Mouse (Mus musculus): ENCODE measurements at regions not wholly inside any gene's neighbourhood (a gene's known extent, or its start where the extent isn't known, plus 50 kb on each side); places are given as distances from the start of the nearest gene placed in this dataset.
A peak's percentile ranks its signal among the peaks of the same experiment; 100 is the strongest.
"Not testable (repeated sequence)": the region's sequence is repeated elsewhere in the genome, so short reads cannot be mapped to it uniquely, and the experiment has no call there.

DNA sequence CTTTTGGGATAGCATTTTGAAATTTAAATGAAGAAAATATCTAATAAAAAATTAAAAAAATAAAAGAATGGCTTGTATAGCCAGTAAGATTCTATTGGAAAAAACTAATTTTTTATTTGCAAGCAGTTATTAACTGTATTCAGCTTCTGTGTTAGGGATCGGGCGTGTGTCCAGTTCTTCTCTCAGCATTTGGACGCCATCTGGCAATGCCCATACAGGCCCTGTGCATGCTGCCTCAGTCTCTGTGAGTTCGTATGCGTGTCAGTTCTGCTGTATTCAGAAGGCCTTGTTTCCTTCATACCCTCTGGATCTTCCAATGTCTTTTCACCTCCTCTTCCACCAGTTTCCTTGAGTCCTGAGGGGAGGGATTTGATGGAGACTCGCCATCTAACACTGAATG, 123.8 kb upstream of the Nabp1 start:
- no peak for DNase-seq (ENCODE audit: low spot score in 2 of 2)

DNA sequence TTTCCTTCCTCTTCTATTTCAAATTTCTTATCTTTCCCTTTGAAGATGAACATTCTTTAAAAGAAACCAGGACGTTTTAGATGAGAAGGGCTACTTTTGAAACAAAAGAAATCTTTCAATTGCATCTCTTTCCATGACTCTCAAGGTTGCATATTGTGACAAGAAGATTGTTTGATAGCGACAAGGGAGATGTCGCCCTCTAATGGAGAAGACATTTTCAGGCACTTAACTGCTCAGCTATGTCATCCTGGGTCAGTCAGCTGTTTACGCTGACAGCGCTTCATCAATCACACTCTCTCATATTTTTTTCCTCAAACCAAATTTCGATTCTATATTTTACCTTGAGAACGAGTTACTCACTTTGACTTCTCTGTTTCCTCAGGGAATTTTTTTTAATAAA, 122.2 kb upstream of the Nabp1 start:
- DNase-seq (ENCODE audit: low spot score in 2 of 2) = no peak

DNA sequence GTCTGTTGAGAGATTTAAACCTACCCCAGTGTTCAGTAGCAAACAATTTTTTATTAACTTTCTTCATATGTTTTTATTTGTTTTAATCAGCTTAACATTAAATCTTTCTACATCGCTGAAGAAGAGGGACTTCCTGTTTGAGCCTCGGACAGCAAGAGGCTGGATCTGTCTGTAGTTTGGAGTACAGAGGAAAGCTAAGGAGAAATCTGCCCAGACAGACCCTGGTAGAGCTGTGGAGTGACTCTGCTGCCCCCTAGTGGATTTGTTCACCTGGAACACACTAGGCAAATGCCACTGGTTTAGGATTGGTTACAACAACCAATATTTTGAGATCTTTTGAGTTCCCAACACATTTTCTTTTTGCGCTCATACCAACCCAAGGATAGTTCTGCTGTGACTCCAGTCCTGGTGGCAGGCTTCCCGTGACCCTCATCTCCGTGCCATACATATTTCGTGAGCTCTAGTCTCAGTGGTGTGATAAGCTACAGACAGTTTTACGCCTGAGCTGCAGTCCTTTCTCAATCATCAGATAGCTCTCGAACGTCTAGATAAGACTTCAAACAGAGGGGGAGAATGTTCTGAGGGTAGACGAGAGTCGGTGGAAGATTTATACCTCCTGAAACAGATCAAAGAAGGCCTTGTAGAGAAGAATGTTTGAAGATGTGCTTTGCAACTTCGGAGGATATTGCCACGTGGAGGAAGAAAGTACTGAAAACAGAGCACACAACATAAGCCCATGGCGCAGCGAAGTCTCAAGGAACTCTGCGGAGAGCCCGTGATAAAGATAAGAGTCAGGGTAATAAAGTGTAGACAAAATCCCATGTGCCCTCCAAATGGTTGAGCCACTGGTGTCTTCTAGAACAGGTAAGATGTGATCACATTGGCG, 119.0 kb upstream of the Nabp1 start:
- peak; percentile 51 to 64 for DNase-seq (ENCODE audit: low spot score in 2 of 2)

DNA sequence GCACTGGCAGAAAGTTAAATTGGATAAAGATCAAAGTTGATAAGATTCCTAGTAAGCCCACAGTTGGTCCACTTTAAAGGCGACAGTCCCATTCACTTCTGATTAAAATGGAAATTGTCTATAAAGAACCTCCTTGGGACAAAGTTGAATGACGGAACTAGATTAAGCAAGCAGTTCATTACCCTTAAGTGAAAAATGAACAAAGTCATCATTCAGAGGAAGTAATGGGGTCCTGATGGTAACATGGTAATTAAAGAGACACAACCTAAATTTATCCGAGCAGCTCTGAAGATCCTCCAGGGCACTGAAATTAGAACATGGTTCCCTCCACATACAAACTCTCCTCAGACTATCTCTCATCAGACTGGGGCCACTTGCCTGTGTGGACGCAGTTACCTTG, 116.4 kb upstream of the Nabp1 start:
- DNase-seq (ENCODE audit: low spot score in 2 of 2) = no peak

DNA sequence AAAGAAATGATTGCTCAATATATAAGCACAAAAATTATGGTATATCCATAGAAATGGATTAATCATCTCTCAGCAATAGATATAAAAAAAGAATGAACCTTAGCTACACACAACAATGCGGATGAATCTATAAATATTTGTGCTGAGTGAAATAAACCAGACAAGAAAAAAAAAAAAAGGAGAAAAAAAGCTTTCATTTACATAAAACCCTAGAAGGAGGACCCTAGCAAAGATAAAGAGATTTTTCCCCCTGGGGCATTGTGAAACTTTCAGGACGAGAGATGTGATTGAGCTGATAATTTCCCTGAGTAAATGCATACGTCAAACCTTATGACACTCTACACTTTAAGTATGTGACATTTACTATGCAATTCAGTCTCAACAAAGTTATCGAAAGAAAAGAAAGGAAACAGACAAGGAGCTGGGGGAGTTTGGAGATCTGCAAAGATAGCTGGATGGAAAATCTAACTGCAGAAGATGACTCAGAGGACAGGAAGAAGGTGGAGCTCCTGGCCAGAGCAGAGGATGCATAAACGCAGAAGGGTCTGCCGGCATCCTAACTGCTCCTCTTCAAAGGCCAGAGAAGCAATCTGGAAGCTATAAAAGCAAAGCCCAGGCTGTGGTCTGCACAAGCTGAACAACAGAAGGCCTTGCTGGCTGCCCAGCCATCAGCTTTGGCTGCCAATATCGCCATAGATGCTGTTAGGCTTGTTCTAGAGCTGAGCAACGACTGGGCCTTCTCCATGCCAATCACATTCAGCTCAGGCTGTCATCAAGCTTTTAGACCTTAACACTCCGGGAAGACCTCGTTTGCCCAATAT, 115.6 kb upstream of the Nabp1 start:
- DNase-seq (ENCODE audit: low spot score in 2 of 2) = no peak

DNA sequence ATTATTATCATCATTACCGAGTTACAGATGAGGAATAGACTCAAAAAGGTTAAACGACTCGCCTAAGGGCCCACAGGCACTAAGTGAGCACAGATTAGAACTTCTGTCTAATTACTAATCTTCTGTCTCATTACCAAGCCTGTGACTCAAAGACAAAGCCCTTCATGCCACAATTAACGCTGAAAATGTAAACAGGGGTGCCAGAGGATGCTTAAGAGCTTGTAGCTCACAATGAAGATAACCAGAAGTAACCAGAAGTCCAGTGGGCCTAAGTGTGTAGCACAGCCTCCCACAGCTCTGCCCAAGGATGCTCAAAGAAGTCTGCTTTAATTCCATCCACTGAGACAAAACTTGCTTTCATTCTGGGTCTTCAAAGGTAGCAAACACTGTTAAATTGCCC, 113.7 kb upstream of the Nabp1 start:
- DNase-seq (ENCODE audit: low spot score in 2 of 2) = no peak

DNA sequence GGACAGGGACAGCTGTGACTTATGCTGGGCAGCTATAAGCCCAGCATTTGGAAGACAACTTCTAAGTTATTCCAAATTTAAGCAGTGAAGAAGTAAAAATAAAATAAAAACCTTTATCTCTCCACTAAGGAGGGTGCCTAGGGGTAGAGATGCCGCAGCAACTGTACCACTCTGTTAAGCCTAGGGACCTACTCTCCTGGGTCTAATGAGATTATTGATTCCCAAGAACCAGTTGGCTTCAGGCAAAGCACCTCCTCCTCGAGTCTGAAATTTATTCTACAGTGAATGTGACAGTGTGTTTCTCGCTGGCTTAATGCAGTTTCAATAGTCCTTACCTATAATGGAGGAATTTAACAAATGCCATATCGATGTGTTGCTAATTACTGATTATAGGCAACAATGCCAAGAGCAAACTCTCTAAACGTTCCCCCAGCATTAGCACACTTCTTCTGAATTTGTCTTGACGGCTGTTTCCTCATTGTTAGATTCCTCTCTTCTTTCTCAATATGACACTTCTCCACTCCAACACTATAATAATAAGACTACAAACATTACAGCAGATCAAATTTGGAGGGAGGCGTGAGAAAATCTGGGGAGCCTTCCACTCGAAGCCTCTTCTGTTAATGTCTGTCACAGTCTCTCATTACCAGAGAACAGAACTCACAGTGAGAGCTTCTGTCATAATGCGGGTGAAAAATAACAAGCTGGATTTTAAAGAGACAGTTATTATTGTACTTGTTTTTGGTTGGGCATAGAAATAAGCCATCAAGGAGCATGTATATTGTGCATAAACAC, 112.6 kb upstream of the Nabp1 start:
- no peak for DNase-seq (ENCODE audit: low spot score in 2 of 2)

DNA sequence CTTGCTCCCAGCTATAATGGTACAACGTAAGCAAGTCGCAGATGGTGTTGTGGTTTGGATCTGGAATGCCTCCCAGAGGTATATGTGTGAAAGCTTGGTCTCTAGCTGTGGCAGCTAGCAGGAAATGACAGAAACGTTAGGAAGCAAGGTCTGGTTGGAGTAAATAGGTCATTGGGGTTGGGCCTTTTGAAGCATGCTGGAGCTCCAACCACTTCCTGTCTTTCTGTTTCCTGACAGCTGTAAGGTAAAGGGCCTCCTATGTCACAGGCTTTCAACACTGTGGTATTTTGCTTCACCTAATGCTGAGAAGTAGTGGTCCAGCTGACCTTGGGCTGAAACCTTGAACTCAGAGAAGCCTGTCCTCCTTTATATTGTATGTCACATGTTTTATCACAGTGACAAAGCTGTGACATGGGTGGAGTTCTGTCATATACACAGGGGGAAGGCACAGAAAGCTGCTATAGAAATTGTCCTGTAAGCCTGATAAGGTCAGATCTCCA, 106.8 kb upstream of the Nabp1 start:
- DNase-seq (ENCODE audit: low spot score in 2 of 2) = no peak

DNA sequence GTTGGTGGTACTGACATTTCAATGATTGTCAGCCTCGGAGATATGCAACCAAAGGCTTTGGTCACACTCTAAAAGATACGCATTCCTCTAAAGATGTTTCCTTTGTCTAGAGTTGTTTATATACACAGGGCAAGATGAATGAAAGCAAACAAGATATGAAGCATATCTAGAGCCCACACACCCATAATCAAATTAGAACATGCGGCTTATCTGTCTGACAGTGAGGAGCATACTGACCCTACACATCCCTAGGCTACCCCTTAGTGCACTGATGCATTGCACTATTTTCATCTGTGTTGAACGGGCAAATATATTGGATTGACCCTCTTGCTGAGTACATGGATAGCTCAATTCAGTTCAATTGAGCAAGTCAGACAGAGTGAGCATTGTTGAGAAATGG, 105.6 kb upstream of the Nabp1 start:
- no peak for DNase-seq (ENCODE audit: low spot score in 2 of 2)

DNA sequence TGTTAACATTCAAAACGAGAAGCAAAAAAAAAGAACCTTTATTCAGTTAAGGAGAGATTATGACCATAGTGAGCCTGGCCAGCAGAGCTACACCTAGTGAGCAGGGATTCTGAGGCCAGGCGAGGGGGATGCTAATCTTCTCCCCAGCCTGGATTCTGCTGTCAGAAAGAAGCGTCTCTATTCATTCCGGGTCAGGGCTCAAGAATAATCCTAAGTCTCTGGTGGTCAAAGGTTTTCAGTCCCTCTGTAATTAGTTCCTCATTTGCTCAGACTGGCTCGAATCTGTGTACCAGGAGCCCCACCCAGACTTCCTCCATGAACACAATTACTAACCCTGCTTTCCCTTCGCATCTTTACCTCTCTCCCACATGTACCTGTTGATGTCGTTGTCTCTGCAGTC, 101.8 kb upstream of the Nabp1 start:
- no peak for DNase-seq (ENCODE audit: low spot score in 2 of 2)

DNA sequence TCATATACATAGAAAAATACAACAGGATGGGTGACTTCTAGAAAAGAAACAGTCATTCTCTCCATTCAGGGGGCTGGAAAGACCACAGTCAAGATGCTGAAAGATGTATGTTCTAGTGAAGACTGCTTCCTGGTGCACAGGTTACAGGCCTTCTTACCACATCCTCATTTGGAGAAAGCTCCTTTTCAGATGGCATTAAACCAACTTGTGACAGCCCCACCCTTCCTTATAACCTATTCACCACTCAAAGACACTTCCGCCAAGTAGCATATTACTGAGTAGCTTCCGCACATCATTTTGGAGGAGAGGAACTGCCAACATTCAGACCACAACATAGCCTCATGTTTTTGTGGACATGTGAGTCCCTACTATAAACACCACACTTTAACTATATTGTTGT, 99.5 kb upstream of the Nabp1 start:
- no peak for DNase-seq (ENCODE audit: low spot score in 2 of 2)

DNA sequence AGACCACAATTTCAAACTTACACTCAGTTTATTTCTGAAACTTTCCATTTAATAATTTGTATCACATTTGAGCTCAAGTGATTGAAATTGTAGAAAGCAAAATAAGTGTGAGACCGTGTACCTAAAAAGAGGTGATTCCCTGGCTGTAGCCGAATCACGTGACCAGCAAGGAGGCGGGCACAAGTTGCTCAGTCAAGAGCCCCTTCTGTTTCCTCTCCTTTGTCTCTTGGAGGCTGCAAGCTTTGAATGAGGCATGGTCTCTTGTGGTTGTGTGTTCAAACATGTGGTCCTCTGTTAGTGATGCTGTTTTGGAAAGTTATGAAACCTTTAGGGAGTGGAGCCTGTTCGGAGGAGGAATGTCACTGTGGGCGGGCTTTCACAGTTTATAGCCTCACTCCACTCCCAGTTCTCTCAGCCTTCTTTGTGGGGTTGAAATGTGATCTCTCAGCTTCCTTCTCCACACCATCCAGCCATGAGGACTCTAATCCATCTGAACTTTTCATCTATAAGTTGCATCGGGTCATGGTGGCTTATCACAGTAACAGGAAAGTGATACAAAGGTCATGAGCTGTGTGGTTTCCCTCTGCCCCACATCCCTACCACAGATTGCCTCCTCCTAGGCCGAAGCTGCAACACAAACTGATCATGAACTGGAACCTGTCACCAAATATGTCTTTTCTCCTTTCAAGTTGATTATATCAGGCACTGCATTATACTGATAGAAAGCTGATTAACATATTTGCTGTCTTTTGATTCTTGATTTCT, 94.3 kb upstream of the Nabp1 start:
- no peak for DNase-seq (ENCODE audit: low spot score in 2 of 2)

DNA sequence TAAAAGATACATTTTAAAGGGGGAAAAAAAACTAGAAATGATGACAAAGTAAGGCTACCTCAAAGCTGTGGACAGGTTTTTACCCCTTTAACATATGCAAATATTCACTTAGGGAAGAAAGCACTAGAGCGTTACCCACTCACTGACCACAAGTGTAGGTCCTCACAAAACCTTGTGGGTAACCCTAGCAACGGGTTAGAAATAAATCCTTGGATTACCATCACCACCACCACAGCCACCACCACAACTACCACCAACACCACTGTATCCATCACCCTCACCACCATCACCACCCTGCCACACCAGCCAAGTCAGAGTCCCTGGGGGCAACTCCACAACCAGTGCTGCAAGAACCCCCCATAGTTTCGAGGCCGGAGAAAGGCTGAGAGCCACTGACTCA, 91.4 kb upstream of the Nabp1 start:
- DNase-seq (ENCODE audit: low spot score in 2 of 2) = no peak

DNA sequence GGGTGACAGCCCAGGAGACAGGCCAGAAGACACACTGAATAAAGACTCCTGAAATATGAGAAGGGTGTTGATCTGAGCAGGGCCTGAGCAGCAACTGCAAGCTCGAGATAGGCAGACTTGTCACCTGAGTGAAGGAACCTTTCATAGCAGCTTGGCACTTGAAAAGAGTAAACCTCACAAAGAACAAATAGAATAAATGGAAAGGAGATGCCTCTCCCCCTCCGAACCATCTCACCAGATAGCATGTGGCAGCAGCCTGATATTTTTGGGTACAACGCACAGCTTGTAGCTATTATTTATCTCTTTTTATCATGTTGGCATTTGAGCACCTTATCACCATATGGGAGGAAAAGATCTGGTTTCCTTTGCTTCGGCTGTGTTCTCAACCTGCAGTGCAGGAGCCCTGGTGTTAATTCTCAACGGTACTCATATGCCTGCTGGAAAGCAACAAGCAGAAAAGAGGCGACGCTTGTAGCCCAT, 88.0 kb upstream of the Nabp1 start:
- no peak for DNase-seq (ENCODE audit: low spot score in 2 of 2)

DNA sequence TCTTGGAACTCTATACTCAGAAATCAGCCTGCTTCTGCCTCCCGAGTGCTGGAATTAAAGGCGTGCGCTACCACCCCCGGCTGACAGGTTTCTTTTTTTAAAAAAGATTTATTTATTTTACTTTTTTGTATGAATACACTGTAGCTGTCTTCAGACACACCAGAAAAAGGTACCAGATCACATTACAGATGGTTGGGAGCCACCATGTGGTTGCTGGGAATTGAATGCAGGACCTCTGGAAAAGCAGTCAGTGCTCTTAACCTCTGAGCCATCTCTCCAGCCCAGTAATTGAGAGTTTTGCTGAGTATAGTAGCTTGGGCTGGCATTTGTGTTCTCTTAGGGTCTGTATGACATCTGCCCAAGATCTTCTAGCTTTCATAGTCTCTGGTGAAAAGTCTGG, 78.4 kb upstream of the Nabp1 start:
- not testable (repeated sequence) for DNase-seq (ENCODE audit: low spot score in 2 of 2)

DNA sequence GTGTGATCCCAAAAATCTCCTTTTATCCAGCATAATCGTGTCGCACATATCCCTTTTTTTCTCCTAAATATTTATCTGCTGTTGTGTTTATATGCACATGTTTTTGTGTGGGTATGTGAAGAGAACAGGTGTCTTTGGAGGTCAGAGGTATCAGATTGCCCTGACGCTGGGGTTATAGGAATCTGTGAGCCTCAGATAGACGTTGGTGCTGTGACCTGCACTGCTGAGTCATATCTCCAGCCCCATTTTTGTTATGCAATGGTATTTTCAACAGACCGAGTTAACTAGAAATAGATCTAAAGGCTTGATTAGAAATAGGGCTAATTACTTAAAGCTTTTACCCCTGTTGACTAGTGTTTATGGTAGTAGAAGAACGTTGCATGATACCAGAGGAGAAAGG, 75.5 kb upstream of the Nabp1 start:
- DNase-seq (ENCODE audit: low spot score in 2 of 2) = no peak

DNA sequence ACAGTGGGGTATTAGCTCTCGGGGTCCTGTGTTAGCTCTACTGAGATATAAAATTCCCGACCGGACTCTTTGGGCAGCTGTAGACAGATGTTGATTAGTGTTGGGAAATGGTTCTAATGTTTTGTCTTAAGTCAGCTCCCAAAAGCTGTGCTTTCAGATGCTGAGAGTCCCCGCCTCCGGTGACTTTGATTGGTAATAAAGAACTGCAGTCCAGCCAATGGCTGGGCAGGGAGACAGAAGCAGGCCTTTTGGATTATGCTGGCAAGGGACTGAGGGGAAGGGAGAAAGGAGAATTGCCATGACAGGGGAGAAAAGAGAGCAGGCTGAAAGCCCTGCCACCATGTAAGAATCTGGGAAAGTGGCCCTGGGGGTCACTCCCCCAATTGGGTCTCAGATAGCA, 73.4 kb upstream of the Nabp1 start:
- DNase-seq (ENCODE audit: low spot score in 2 of 2) = no peak

DNA sequence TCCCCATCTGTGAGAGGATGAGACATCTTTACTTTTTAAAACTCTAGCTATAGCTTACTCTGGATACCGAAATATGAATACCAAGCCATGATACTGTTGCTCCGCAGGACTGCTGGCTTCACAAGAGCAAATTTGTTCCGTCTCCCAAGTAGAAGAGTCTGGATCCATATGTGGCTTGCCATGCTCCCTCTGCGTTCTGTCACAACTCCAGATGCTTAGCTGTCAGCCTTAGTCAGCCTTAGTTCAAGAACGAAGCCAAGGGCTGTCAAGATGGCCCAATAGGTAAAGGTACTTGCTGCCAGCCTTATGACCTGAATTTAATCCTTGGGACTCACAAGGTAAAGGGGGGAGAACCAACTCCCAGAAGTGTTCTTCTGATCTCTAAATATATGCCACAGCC, 64.6 kb upstream of the Nabp1 start:
- no peak for DNase-seq (ENCODE audit: low spot score in 2 of 2)

DNA sequence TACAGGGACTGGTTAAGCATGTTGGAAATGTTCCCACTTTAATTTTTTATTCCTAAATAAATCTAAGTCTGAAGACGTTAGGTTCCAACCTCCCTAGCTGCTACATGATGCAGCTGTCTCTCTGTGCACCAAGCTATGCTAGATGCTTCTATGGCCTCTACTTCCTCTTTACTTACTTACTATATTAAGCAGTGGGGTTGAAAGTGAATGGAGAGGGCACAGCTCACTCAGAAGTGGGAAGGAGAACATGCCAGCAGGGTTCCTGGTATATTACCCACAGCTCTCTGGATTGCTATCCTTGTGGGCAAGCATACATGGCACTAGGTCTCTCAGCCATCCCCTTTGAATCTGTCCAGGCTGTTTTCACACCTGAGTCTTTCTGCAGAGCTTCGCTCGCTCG, 61.4 kb upstream of the Nabp1 start:
- no peak for DNase-seq (ENCODE audit: low spot score in 2 of 2)

DNA sequence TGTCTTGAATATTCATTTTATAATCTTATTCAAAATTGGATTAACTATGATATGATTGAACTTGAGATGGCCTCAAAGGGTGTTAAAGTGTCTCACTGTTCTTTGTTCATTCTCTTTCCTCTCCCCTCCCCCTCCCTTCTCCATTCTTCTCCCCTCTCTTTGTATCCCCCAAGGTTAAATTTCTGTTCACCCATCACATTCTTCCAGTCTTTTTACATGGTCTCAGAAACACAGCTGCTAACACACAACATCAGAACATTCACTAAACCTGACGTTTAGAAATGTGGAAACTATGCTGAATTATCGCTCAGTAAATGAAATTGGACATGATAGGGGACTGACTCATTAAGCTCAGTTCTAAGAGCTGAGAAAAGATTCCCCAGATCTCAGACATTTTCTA, 60.6 kb upstream of the Nabp1 start:
- DNase-seq (ENCODE audit: low spot score in 2 of 2) = no peak
